Mouse (Mus musculus) cerebellum, adult 2 months (tissue): ENCODE measurements around the gene H3f3b. TPM values are rescaled to one million over a fixed set of nuclear protein-coding genes. Genes with fewer than 3 reads are reported as not detected.

Source experiments
- DNase-seq, 2 experiments: peaks; one replicate each; pipeline ENCODE4 v3.0.0; 2021
- H3K27ac ChIP-seq: fragments of 200-500 bp; 2 replicates; pipeline ENCODE4 v1.5.1; 2012; ENCODE audit warnings: low read length, control low read depth, inconsistent platforms; ENCODE audit not compliant: insufficient read depth
- H3K27me3 ChIP-seq: fragments of 200-500 bp; 2 replicates; pipeline ENCODE4 v1.6.1; 2012; ENCODE audit warnings: inconsistent platforms, mild to moderate bottlenecking, low read length, moderate library complexity; ENCODE audit not compliant: control insufficient read depth, insufficient read depth
- H3K4me1 ChIP-seq: fragments of 200-500 bp; 2 replicates; pipeline ENCODE4 v1.6.1; 2011; ENCODE audit warnings: low read length; ENCODE audit not compliant: control insufficient read depth, insufficient read depth
- H3K4me3 ChIP-seq: fragments of 200-500 bp; replicated peaks from 2 replicates; pipeline ENCODE3; 2011; ENCODE audit warnings: mild to moderate bottlenecking, low read depth, low read length, control low read depth; ENCODE audit not compliant: insufficient read depth
- CTCF ChIP-seq: fragments of 200-500 bp; IDR thresholded peaks from 2 replicates; pipeline ENCODE4 v1.5.1; 2011; ENCODE audit warnings: low read depth, mild to moderate bottlenecking, control low read depth, low read length, moderate library complexity, borderline replicate concordance; ENCODE audit not compliant: insufficient read depth
- POLR2A ChIP-seq: fragments of 200-500 bp; IDR thresholded peaks from 2 replicates; pipeline ENCODE4 v1.6.1; 2011; ENCODE audit warnings: low read length, control low read depth, borderline replicate concordance; ENCODE audit not compliant: insufficient read depth
- WGBS: fragments of 180-500 bp; shearing (Covaris S2); methylation state at CpG from one replicate; pipeline ENCODE4 v1.1.7; 2018; 5-methylcytosine and 5-hydroxymethylcytosine counted together
- polyA plus RNA-seq: library from polyadenylated mRNA; depleted of rRNA; stranded (reverse); fragments of >200 nt; gene quantifications from 2 replicates; pipeline ENCODE4 v1.2.3, GENCODE M21; 2012

H3f3b gene
- polyA plus RNA-seq, 1 experiment: 456 TPM

DNA sequence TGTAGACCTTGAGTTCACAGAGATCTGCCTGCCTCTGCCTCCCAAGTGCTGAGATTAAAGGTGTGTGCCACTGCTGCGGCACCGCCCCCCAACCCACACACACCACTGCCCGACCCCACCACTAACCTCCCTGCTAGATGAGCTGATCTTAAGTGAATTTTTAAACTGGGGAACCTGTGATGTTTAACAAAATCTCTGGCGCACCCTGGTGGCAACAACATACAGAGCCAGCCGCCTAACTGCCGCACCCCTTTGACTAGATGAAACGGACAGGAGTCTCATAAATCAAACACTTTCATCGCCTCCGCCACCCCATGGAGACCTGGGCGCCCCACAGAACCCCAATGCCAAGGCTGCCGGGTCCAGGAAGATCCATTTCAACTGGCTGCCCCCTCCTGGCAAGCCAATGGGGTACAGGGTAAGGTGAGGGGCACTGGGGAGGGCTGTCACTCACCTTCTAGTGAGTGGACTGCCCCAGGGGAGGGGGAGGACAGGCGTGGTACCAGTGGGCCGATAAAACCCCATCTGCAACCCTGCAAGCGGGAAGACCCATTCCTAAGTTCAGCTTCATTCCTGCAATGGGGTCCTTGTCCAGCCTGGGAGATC, 28.1 kb downstream of the H3f3b start:
- H3K27me3 ChIP-seq: no peaks in the 10 kb centered on the region
- DNase-seq: peak; percentile 71 to 84
- H3K27ac ChIP-seq: no peak overlapping the region
- WGBS: 13% methylated on average over 14 of the region's 14 CpGs
- TF ChIP-seq CTCF (peak; percentile 67), POLR2A (no peak)
- H3K4me1 ChIP-seq: peaks cover 10% of the 10 kb centered on the region; the same call in 1 of the 2 replicates
- no peak overlapping the region for H3K4me3 ChIP-seq

DNA sequence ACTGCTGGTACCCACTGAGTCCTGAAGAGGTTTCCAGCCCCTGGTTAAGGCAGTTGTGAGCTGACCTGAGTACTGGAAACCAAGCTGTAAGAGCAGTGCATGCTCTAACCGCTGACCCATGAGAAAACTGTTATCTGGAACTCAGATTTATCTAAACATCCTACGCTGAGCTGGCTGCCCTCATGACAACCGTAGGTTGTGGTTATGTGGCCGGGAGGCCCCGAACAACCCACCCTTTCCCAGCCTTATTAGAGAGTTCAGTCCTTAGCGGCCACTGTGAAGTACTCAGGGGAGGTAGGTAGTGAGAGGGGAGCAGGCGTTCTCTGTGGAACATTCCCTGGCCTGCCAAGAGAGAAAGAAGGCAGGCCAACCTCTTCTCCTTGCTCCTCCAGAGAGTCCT, 28.7 kb downstream of the H3f3b start:
- TF ChIP-seq CTCF: no peak
- no peak for TF ChIP-seq POLR2A
- Histone ChIP-seq H3K27ac (no peak overlapping the region), H3K27me3 (no peaks in the 10 kb centered on the region), H3K4me3 (no peak overlapping the region), H3K4me1 (peaks cover 10% of the 10 kb centered on the region; the same call in 1 of the 2 replicates)
- 85% methylated on average over 7 of the region's 7 CpGs for WGBS
- DNase-seq: no peak

GRCm38 (mm10) chr11:115997662-115998061, 30.1 kb downstream of the H3f3b start:
- no peak overlapping the region for H3K27ac ChIP-seq
- WGBS: 32% methylated on average over 5 of the region's 5 CpGs

DNA sequence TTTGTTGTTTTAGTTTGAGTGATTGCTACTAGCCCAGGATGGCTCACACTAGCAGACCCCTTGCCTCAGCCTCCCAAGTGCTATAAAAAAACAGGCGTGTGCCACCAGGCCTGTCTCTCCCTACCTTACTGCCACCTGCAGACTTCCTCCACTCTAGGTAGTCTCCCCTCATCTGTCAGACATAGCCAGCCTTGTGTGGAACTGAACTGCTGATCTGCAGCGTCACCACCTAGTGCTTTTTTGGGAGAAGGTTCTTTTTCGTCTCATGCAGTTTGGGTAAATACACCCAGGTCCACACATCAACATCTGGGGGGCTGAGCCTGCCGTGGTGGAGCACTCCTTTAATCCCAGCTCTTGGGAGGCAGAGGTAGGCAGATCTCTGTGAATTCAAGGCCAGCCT, 30.7 kb downstream of the H3f3b start:
- WGBS: 85% methylated on average over 4 of the region's 4 CpGs

More at GRCm38 (mm10) chr11:115997662-115998061, 30.1 kb downstream of the H3f3b start:
- peak in 1 of 2 experiments; percentile 55 for DNase-seq
- Histone ChIP-seq H3K4me3 (no peak overlapping the region), H3K27me3 (no peaks in the 10 kb centered on the region), H3K4me1 (peaks cover 10% of the 10 kb centered on the region; the same call in 1 of the 2 replicates)
- no peak for TF ChIP-seq CTCF
- no peak for TF ChIP-seq POLR2A

DNA sequence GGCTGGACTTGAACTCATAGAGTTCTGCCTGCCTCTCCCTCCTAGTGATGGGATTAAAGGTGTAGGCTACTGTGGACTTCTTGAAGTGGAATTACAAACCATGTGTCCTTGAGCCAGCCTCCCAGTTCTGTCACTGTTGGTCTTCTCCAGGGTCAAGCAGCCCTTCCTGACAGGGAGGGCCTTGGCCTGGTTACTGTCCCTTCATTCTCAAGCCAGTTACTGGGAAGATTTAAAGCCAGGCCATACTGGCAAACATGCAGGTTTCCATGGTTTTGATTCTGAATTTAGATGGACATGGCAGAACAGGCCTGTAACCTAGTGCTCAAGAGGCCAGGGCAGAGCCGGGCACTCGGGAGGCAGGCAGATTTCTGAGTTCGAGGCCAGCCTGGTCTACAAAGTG, 32.5 kb downstream of the H3f3b start:
- Histone ChIP-seq H3K4me1 (peaks cover 10% of the 10 kb centered on the region; the same call in 1 of the 2 replicates), H3K27ac (no peak overlapping the region), H3K27me3 (no peaks in the 10 kb centered on the region), H3K4me3 (no peak overlapping the region)
- no peak for DNase-seq
- TF ChIP-seq POLR2A (no peak), CTCF (no peak)
- WGBS: 79% methylated on average over 3 of the region's 3 CpGs

More for the DNA sequence above, 30.7 kb downstream of the H3f3b start:
- peak in 1 of 2 experiments; percentile 0 for DNase-seq
- H3K4me3 ChIP-seq: no peak overlapping the region
- peaks cover 10% of the 10 kb centered on the region; the same call in 1 of the 2 replicates for H3K4me1 ChIP-seq
- no peaks in the 10 kb centered on the region for H3K27me3 ChIP-seq
- no peak overlapping the region for H3K27ac ChIP-seq
- TF ChIP-seq POLR2A (no peak), CTCF (no peak)

DNA sequence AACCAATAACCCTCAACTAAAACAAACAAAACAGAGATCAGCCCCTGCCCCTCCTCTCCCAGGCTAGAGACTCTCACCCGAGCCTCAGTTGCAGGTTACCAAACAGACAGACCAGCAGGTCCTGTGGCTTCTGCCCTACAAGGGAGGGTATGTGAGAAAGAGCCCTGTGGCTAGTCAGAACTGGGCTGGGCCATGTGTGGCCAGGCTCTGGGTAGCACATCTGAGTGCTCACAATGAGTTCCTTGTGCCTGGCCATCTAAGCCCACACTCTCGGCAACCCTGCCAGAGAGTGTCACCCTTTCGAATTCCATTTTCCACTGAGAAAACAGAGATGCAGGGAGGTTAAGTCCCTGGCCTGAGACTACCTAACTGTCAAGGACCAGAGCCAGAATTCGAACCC, 35.7 kb downstream of the H3f3b start:
- TF ChIP-seq CTCF: no peak
- Histone ChIP-seq H3K27ac (no peak overlapping the region), H3K27me3 (no peaks in the 10 kb centered on the region), H3K4me3 (no peak overlapping the region), H3K4me1 (no peaks in the 10 kb centered on the region)
- no peak for DNase-seq
- WGBS: 62% methylated on average over 4 of the region's 4 CpGs

DNA sequence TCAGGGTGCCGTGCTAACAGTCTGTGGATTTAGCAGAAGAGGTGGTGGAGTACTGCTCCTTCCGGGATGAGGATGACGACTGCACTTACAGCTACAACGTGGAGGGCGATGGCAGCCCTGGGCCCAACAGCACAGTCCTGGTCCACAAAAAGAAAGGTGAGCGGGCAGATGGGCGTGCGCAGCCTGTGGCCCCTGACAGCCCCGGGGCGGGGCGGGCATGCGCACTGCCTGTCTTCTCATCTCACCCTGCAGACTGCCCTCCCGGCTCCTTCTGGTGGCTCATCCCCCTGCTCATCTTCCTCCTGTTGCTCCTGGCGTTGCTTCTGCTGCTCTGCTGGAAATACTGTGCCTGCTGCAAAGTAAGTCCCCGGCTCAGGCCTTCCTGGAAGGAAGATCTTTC, 38.1 kb downstream of the H3f3b start:
- DNase-seq: no peak
- Histone ChIP-seq H3K4me3 (no peak overlapping the region), H3K27ac (no peak overlapping the region), H3K4me1 (no peaks in the 10 kb centered on the region), H3K27me3 (no peaks in the 10 kb centered on the region)
- no peak for TF ChIP-seq CTCF
- 50% methylated on average over 15 of the region's 15 CpGs for WGBS

DNA sequence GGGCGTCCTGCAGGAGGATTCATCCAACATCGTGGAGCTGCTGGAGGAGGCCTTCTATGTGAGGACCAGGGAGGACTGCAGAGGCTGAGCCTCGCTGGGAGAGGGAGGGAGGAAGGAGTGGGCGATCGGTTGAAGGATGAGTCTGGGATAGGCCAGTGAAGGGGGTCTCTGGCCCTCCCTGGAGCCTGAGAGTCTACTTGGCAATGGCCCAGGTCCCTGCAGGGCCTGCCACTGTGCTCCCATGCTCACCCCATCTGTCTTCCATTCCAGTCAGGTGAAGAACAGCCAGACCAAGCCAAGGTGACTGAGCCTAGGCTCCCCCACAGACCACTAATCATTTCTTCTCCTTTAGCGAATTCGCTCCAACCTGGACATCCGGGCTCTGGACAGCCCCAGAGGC, 44.5 kb downstream of the H3f3b start:
- DNase-seq: peak in 1 of 2 experiments; percentile 42
- WGBS: 39% methylated on average over 8 of the region's 8 CpGs
- Histone ChIP-seq H3K27me3 (no peaks in the 10 kb centered on the region), H3K4me3 (no peak overlapping the region), H3K27ac (no peak overlapping the region), H3K4me1 (peaks cover 21% of the 10 kb centered on the region)
- TF ChIP-seq POLR2A: no peak
- TF ChIP-seq CTCF: no peak
